Mouse (Mus musculus) stomach, postnatal 0 days (tissue): ENCODE results near the gene Cytip.

ENCODE experiments used
- CTCF ChIP-seq: IDR thresholded peaks from 2 replicates; pipeline ENCODE4 v1.5.1; 2016; ENCODE audit warnings: antibody characterized with exemption, low read depth, mild to moderate bottlenecking, moderate library complexity
- EP300 ChIP-seq: optimal IDR thresholded peaks from 2 replicates; pipeline ENCODE3; 2016; ENCODE audit warnings: antibody characterized with exemption

- no peak for TF ChIP-seq CTCF
- no peak for TF ChIP-seq EP300
Observed at GRCm38 (mm10) chr2:58160541-58161307, 34.6 kb downstream of the Cytip start.
